Mouse (Mus musculus): Measurements from ENCODE around the gene Fdx1. TPM values are rescaled to one million over a fixed set of nuclear protein-coding genes. Genes with fewer than 3 reads are reported as not detected.

Gene Fdx1
- total RNA-seq, 2 experiments from 2014 or later, result 90.3 to 90.7 TPM

GRCm38 (mm10) chr9:51914481-51915120 lies 48.8 kb downstream of the Fdx1 start:
- DNase-seq, result peak in 1 of 2 experiments; percentile 27

DNA sequence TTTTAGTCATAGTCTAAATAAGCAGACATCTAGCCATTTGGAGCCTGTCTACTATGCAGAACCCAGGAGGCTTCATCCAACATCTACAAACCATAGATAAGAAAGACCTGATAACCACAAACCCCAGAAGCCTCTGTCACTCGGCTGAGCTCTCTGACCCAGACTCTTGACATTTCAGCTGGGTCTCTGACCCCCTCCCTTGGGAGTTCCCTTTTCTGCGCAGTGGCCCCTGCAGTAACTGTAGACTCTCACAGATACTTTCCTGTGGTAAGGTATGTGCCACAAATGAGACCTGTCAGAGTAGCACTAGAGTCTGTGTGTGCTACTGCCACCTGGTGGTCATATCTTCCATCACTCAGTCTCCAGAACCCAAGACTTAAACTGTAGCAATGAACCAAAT lies 54.5 kb downstream of the Fdx1 start:
- peak; percentile 76 to 83 for DNase-seq
- intact Hi-C loops (cut with DNase I), result loop anchor here (1.0 to 5.0 kb wide), 3 partner anchors 144 to 747 kb away; partner anchors contain the start of gene Arhgap20

More at GRCm38 (mm10) chr9:51914481-51915120, 48.8 kb downstream of the Fdx1 start:
- intact Hi-C loops (cut with DNase I), result no loop called here

GRCm38 (mm10) chr9:51908255-51908654 lies 55.1 kb downstream of the Fdx1 start:
- no peak for DNase-seq
- intact Hi-C loops (cut with DNase I), result loop anchor here (2.0 to 5.0 kb wide), 2 partner anchors 143 to 746 kb away; partner anchors contain the start of gene Arhgap20

GRCm38 (mm10) chr9:51906938-51907337 lies 56.4 kb downstream of the Fdx1 start:
- DNase-seq, result no peak
- intact Hi-C loops (cut with DNase I), result loop anchor here (5.0 kb wide), 1 partner anchor 745 kb away; no protein-coding TSS in a partner anchor

Other genes starting within 250 kb of the Fdx1 start
- gene Arhgap20, start 198.2 kb downstream of the Fdx1 start, total RNA-seq (2021), result 1 to 10 TPM; 6.4 to 7.5 TPM
- gene Rdx, start 83.6 kb upstream of the Fdx1 start, total RNA-seq (2021), result 100 to 1,000 TPM; 110 to 120 TPM
- gene Zc3h12c, start 205.0 kb upstream of the Fdx1 start, total RNA-seq (2021), result 10 to 100 TPM; 11.9 to 14.1 TPM

Data from heart, postnatal 10 days (tissue).